Mouse (Mus musculus) brain, adult 2 months (tissue): Measurements from ENCODE around the gene Arpp21.
"Not testable (repeated sequence)": the region's sequence is repeated elsewhere in the genome, so short reads cannot be mapped to it uniquely, and the experiment has no call there.

ENCODE experiments used
- DNase-seq: peaks from one replicate; pipeline ENCODE4 v3.0.0; 2011; ENCODE audit warnings: low read depth, low spot score

Gene Arpp21

DNA sequence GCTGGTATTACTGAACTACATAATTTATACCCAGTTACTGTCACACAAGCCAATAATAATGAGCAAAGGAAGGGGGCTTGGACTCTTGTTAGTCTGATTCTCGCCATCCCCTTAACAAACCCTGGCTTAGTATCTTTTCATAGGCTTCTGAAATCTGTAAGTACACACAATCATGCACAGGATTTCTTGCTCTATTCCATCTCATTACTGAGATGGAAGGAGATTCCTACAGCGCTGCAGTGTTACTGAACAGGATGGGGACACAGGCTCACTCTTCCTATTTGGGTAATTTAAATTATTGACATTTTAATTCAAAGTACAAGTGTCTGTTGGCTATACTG is 132.9 kb downstream of the Arpp21 start:
- no peak for DNase-seq

DNA sequence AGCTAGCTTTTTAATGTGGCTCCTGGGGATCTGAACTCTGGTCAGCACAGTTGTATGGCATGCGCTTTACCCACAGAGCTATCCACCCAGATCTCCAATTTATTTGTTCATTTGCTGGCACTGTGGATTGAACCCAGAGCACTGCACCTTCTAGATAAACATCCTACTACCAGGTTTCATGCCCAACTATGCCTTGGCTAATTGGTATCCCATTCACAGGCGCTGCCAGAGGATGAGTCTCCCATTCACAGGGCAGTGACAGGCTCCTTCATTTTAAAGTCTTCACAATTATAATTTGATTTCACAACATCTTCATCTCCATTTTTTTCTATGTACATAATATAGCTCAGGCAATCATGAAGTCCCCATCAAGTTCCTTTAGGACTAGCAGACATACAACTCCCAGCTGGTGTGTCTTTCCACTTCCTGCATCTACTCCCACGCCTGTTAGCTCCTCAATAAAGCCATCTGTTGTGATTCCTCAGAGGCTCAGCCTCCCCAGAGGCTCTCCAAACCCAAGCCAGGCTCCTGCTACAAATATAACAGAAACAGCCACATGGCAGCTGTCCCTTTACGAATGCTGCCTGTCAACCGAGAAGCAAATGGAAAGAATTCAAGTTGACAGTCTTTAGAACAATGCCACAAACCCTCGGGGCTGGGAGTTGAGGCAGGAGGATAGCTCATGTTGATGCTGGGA is 133.4 kb downstream of the Arpp21 start:
- peak; percentile 98 for DNase-seq

DNA sequence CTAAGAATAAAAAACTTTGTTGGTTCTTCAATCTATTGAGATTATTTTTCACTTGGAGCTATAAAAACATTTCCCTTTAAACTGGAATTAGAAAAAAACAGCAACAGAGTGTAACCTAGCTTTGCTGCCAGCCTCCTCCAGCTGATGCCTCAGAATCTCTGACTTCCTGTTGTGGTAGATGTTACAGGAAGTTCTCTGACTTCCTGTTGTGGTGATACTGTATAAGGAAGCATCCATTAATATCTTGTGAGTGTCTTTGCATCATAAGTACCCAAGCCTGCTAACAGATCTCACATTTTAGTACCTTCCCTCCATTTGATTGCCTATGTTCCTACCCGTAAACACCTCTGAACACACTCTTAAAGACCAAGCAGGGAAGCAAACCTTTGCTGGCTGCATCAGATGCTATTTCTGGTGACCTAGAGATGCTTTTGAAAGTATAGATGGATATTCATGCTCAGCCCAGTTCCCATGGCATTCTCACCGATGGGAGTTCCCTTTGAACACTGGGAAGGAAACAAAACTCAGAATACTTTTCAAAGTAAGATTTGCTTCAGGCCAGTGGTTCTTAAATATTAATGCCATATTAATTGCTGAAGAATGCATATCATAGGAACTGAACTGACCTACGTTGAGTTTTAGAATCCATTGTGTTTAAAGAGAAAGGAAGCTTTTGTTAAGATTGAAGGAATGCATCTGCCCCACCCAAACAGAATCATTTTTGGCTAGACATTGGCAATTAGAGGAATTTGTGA is 134.7 kb downstream of the Arpp21 start:
- DNase-seq = no peak

DNA sequence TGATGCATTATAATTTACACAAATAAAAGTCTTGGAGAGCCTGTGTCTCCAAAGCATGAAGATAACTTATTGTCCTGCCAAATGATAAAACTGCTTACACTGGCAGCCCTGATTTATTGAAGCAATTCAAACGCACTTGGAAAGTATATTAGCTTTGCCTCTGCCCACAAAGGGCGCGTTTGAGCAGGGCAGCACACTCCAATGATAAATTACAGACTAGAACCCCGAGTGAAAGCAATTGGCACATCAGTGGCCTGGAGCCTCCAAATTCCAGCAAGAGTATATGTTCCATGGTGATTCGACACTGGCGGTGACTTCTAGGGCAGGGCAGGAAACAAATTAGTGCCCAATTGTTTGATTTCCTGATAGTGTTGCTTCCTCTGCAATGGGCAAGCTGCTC is 137.5 kb downstream of the Arpp21 start:
- no peak for DNase-seq

DNA sequence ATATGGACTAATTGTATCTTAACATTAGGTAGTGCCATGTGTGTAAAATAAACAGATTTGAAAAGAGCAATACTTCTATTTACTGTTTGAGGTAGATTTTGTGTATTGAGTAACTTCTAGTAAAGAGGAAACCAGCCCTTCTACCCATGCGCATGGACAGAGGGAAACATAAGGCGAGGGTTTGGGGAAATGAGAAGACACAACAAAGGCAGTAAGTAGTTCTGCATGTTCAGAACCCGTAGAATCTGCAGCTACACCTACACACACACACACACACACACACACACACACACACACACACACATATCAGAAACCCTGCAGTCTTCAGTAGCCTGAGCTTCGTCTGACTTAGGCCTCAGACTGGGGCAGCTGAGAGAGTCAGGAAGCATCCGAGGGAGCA is 140.0 kb downstream of the Arpp21 start:
- no peak for DNase-seq

DNA sequence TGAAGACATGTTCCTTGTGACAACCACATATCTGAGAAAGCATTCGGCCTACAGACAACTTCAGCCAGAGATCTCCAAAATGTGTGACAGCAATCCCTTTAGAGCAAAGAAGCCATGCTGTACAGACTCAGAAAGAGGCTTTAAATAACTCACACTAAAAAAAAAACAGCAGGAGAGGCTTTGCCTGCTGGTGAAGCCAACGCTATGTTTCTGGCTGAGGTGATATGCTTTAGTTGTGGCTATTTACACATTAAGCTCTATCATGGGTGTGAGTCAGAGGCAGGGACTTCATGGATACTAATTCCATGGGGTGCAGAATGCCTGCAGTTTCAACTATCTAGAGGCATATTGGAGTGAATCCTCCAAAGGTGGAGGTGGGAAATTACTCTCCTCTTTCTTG is 140.5 kb downstream of the Arpp21 start:
- DNase-seq = peak; percentile 74

DNA sequence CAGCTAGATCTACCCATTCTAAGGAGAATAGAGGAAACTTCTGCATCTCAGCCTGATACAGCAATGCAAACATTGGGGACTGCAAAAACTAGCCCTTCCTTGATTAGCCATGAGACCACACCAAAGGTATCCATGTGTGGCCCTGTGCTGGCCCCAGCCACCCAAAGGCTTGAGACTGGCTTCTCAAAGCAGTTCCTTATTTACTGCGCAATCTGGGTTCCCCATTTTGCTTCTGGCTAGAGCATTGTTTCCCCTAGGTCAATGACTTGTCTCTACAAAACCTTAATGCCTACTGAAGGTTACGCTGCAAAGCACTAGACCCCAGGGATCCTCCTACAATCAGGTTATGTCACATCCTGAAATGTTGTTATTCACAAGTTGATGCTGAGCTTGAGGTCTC is 156.8 kb downstream of the Arpp21 start:
- no peak for DNase-seq

DNA sequence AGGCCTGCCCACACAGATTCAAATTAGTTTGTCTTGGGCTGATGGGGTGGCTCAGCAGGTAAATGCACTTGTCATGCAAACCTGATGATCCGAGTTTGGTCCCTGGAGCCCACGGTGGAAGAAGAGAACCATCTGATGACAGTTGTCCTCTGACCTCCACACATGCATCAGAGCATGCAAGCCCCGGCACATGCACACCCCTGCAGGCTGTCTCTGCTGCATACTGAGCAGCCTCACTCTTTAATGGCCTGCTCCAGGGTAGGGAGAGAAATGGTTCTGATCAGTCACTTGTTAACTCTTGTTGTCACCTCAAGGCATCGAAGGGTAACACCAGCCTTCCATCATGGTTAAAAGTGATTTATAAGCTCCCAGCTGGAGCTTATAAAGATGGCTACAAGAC is 157.3 kb downstream of the Arpp21 start:
- DNase-seq = no peak

DNA sequence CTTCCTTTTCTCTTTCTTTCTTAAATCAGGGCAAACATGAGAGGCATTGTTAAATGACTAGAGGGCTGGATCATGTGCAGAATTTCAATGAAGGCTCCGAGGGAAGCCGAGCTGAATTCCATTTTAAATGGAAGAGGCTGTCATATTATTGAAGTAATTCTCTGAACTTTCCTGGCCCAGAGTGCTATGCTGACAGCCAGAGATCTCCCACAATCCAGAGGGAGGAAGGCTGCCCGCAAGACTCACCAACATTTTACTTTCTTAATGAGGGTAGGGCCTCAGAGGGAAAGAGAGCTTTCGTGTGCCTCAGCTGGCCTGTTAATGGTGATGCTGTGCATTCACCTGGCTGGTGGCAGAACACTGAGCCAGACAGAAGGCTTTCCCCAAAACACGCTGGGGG is 160.5 kb downstream of the Arpp21 start:
- DNase-seq = peak; percentile 35

DNA sequence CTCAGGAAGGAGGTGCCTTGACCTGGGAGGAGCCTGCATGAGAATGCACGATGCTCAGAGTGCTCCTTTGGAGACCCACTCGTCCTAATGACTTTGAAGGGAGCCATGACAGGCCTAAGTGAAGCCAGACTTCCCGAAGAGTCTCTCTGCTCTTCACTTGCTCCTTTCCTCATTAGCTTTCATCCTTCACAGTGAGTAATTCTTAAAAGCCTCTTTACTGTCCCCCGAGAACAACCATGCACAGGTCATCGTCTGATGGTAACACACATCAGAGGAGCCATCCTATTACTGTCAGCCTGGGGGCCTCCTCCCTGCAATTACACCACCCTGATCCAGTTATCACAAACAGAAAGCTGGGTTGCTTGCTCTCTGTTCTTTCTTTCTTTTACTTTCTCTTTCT is 160.9 kb downstream of the Arpp21 start:
- DNase-seq = no peak

DNA sequence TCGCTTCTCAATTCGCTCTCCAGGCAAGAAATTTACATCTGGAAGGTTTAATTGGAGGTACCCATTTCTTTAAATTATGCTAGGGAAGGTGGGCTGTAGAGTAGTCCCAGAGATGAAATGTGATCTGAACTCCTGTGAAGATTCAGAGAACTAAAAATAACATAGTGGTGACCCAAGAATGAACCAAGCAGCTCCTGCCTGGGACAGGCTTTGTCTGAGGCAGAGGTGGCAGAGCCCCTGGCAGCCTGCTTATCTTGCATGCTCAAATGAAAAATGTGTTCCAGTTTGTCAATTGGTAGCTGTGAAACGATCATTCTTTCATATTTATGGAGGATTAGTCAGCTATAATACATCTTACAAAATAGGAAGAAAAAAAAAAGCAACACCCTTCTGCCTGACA is 164.4 kb downstream of the Arpp21 start:
- peak; percentile 48 for DNase-seq

DNA sequence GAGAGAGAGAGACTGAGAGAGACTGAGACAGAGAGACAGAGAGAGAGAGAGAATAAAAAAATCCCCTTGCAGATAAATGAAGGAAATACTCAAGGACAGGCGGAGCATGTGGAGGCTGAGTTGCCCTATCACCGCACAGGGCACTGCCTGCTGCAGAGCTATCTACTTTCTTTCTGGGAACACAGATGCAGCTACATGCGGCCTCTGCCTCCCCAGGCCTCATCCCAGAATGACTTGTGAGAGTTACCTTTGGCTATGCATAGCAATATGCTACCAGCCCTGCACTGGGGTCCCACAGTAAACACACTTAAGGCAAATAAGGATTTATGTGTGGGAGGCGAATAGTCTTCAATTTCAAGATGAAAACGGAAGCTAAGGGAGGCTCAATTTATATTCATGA is 164.8 kb downstream of the Arpp21 start:
- no peak for DNase-seq

DNA sequence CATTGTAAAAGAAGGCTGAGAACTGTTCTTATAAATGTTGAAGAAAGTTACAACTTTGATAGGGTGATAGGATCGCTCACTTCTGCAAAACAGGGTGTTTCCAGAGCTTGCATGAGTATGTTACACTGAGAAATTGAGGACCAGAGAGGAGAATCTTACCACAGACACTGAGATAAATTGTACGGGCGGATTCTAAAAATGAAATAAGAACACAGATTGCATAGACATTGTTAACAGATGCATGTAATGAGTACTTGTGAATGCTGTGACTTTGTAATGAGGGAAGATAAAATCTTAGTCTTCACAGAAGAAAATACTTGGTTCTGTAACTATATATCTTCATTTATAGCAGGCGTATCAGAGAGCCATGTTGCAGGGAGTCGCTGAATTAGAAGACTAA is 167.5 kb downstream of the Arpp21 start:
- DNase-seq = peak; percentile 56

DNA sequence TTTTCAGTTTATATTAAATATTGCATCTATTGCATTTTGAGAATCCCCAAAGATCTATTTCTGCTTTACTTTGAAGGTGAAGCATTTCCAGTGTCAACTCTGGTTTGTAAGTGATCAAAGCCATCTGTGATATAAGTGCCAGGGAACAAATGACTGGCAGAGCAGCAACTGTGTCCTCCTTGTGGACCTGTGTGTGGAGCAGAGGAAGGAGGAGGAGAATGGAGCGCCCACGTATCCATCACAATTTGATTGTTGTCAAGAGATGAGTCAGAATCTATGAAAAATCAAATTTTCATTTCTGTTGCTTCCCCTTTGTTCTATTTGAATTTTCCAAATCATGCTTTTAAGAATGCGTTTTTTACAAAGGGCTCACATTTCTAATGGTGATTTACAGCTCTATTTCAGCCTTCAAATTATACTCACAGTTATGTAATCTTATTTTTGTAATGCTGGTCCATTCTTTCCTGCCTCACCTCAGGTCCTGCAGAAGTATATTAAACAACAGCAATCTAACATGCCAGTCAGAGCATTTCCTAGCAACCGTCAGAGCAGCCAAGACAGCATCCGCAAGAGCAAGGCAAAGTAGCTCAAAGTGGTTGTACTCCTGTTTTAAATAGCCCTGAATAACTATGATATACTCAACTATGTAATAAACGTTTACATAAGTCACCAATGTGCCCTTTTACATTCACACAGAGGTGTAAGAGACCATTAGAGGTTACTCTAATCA is 174.9 kb downstream of the Arpp21 start:
- DNase-seq = peak; percentile 63

DNA sequence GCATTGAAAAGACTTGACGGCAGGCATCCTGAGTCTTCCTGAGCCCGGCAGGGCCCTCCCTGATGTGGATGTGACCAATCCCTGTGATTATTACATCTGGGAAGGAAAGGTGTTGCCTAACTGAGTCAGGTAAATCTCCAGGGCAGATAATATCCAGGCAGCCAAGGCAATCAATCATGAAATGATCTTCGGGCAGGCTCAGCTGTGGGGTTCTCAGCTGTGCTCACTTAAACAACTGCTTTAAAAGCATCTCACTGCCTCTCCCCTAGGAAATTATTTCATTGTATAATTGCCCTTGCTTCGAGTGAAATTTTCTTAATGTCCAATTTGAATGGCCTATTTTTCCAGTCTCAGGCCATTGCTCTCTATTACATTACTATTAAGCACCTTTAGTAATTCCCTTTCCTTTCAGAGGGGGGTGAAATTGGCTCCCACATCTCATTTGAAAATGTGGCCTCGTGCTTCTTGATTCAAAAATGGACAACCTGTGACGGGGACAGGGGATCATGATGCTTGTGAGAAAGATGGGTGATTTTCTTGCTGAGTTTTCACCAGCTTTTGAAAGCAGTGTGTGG is 180.8 kb downstream of the Arpp21 start:
- DNase-seq = no peak

DNA sequence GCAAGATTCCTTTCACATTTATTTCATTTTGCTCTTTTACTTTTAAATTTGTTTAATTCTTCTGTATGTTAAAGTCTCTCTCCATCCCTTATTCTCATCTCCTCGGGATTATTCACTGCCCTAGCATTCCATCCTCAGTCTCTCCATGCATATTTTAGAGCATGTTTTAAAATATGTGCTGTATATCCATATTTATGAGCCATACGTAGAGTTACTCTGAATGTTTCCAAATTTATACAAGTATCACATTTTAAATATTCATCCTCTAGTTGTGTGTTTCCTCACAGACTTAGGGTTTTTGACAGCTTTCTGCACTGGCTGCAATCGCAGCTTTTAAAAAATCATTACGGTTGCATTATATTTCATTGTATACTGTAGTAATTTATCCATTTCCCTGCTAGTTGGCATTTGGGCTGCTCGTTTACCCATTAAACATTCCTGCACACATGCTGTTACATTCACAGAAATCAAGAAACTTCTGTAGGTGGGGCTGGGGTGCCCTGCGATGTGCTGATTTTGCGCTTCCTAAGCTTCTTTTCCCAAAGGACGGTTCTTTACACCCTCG is 187.8 kb downstream of the Arpp21 start:
- no peak for DNase-seq

DNA sequence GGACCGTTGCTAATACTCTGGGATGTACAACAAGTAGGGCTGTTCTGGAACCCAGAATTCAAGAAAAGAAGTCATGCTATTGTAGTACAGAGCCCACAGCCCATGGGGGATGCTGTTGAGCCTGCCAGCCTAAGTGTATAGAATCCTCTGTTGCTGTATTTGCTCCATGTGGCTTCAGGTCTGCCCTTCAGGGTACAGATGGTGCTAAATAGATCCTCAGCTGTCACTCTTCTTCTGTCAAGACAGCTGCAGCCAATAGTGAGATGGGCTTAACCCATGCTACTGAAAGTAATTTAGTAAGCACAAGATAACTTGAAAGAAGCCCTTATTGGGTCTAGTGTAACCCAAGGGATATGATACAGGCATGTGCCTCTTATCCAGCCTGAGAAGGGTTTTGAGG is 195.2 kb downstream of the Arpp21 start:
- DNase-seq = no peak

DNA sequence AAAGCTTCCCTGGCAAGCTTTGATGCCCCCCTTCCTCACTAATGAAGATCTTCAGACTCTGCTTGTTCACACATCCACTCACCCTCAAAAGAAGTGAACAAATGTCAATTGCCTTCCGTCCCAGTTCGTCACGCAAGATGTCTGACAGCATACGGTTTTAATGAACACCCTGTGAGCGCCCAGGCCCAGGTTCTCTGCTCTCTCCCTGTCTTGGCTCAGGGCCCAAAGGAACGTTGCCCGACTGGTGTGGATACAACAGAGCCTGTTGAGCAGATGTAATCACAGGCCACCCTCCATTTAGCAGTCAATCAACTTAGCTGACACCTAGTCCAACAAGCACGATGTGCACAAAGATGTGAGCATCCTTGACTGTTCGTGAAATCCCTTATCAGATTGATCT is 198.0 kb downstream of the Arpp21 start:
- DNase-seq = no peak

DNA sequence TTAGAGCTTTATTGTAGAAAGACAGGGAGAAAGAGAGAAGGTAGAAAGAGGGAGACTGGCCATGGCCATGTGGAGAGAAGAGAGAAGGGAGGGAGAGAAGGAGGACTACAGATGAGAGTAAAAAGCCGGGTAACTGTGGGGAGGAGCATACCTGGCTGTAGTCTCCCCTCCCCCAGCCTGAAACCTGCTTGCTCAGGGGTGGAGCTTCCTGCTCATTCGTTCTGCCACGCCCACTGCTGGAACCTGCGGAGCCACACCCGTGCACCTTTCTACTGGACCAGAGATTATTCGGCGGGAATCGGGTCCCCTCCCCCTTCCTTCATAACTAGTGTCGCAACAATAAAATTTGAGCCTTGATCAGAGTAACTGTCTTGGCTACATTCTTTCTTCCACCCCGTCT is 201.9 kb downstream of the Arpp21 start:
- DNase-seq = not testable (repeated sequence)

DNA sequence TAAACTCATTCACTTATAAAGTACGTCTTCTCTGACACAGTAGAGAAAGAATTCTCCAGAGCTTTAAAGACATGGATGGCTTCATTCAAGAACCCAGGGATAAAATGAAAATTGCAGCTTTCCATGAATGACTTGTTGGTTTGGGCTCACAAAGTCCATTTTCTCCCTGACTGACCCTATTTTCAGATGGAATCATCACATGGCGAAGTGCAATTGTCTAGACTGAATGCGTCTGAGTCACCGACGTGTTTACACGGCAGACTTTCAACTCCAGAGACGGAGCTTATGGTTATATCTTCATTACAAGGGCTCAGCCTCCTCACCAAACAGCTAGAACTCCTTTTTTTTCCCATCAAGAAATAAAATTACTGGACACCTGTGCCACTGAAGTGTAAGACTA is 203.6 kb downstream of the Arpp21 start:
- no peak for DNase-seq

DNA sequence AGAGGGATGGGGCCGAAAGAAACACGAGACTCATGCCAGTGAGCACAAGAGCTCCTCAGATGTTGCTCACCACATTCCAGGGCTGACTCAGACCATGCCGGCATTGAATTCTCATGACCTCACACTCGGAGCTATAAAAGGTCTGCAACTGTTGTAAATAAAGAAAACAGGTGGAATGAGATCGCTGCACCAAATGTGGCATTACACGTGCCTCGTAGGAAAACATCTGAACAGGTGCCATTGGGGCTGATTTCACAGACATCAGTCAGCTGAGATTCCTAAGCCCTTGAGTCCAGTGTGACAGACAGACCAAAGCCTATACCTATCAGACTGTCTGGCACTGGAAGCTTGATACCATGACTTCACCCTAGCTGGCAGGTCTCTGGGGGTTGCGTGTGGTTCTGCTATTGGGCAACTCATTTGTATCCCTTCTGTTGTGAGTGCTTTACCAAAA is 212.1 kb downstream of the Arpp21 start:
- DNase-seq = no peak

DNA sequence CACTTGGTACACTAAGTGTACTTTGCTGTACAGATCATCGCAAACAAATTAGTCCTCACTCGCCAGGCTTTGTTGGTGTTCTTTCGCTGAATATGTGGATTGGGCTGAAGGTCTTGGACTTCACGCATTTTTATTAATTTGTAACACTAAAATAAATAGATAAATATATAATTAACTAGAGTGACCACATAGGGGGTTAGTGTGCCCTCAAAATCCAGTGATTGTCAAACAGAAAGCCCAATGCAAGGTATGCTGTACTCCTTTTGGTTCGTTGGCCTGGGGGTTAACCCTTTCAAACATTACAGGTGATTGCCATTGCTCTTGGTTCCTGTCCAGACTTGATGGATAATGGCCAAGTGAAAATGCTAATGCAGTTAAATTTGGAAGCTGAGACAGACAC is 212.6 kb downstream of the Arpp21 start:
- no peak for DNase-seq
